Mouse (Mus musculus) ES-E14 (cell line): ENCODE measurements at regions not wholly inside any gene's neighbourhood (a gene's known extent, or its start where the extent isn't known, plus 50 kb on each side); places are given as distances from the start of the nearest gene placed in this dataset.

ENCODE experiments used
- CHD2 ChIP-seq: IDR thresholded peaks from 2 replicates; pipeline ENCODE4 v1.6.1; 2014; ENCODE audit warnings: mild to moderate bottlenecking, low read depth, low read length, inconsistent platforms
- HCFC1 ChIP-seq: IDR thresholded peaks from 2 replicates; pipeline ENCODE4 v1.6.1; 2012; ENCODE audit warnings: low read length, inconsistent platforms, borderline replicate concordance; ENCODE audit not compliant: insufficient read depth
- MAFK ChIP-seq: IDR thresholded peaks from 2 replicates; pipeline ENCODE4 v1.6.1; 2014; ENCODE audit warnings: mild to moderate bottlenecking, low read depth, low read length, inconsistent platforms; ENCODE audit not compliant: insufficient read depth
- ZC3H11A ChIP-seq: IDR thresholded peaks from 2 replicates; pipeline ENCODE4 v1.6.1; 2012; ENCODE audit warnings: low read depth, mild to moderate bottlenecking, inconsistent platforms, low read length, borderline replicate concordance

GRCm38 (mm10) chr1:57325585-57326165, 51.7 kb upstream of the 1700066M21Rik start:
- TF ChIP-seq CHD2 (no peak), HCFC1 (no peak), ZC3H11A (no peak), MAFK (no peak)
